Mouse (Mus musculus) heart, adult 8-10 months (tissue): ENCODE data around the gene Fam69b. TPM values are rescaled to one million over a fixed set of nuclear protein-coding genes. Genes with fewer than 3 reads are reported as not detected.
A peak's percentile ranks its signal among the peaks of the same experiment; 100 is the strongest.

Source experiments
- DNase-seq: peaks from one replicate; pipeline ENCODE4 v3.0.0; 2022; ENCODE audit warnings: low spot score
- total RNA-seq, 4 experiments: library from RNA; stranded (reverse); gene quantifications; 2 replicates each; pipeline ENCODE4 v1.2.4; 2022

Gene Fam69b
- total RNA-seq, 4 experiments from 2014 or later = 15.0 to 26.6 (median 20.9) TPM

GRCm38 (mm10) chr2:26626081-26626480 lies 2.2 kb upstream of the Fam69b start:
- no peak for DNase-seq

- no peak for DNase-seq
Observed at GRCm38 (mm10) chr2:26628792-26629437, 658 bp downstream of the Fam69b start.

GRCm38 (mm10) chr2:26632541-26633395 lies 4.5 kb downstream of the Fam69b start:
- DNase-seq = no peak

GRCm38 (mm10) chr2:26633953-26634530 lies 5.8 kb downstream of the Fam69b start:
- no peak for DNase-seq

GRCm38 (mm10) chr2:26634629-26635488 lies 6.6 kb downstream of the Fam69b start:
- DNase-seq = no peak

GRCm38 (mm10) chr2:26635489-26636324 lies 7.5 kb downstream of the Fam69b start:
- DNase-seq = no peak

GRCm38 (mm10) chr2:26636325-26636635 lies 8.0 kb downstream of the Fam69b start:
- no peak for DNase-seq

GRCm38 (mm10) chr2:26637316-26637932 lies 9.2 kb downstream of the Fam69b start:
- no peak for DNase-seq

GRCm38 (mm10) chr2:26638039-26638438 lies 9.8 kb downstream of the Fam69b start:
- DNase-seq = no peak

GRCm38 (mm10) chr2:26638572-26638971 lies 10.3 kb downstream of the Fam69b start:
- DNase-seq = no peak

- no peak for DNase-seq
Observed at GRCm38 (mm10) chr2:26639083-26639482, 10.8 kb downstream of the Fam69b start.

GRCm38 (mm10) chr2:26639838-26640830 lies 11.9 kb downstream of the Fam69b start:
- peak; percentile 97 for DNase-seq

GRCm38 (mm10) chr2:26641006-26641647 lies 12.9 kb downstream of the Fam69b start:
- DNase-seq = no peak

GRCm38 (mm10) chr2:26643942-26644341 lies 15.7 kb downstream of the Fam69b start:
- no peak for DNase-seq

GRCm38 (mm10) chr2:26646643-26647293 lies 18.5 kb downstream of the Fam69b start:
- peak; percentile 70 for DNase-seq

GRCm38 (mm10) chr2:26654687-26655086 lies 26.4 kb downstream of the Fam69b start:
- DNase-seq = no peak

GRCm38 (mm10) chr2:26657426-26657825 lies 29.2 kb downstream of the Fam69b start:
- DNase-seq = no peak

GRCm38 (mm10) chr2:26661143-26661752 lies 33.0 kb downstream of the Fam69b start:
- DNase-seq = no peak
